In the genomic region with DNA sequence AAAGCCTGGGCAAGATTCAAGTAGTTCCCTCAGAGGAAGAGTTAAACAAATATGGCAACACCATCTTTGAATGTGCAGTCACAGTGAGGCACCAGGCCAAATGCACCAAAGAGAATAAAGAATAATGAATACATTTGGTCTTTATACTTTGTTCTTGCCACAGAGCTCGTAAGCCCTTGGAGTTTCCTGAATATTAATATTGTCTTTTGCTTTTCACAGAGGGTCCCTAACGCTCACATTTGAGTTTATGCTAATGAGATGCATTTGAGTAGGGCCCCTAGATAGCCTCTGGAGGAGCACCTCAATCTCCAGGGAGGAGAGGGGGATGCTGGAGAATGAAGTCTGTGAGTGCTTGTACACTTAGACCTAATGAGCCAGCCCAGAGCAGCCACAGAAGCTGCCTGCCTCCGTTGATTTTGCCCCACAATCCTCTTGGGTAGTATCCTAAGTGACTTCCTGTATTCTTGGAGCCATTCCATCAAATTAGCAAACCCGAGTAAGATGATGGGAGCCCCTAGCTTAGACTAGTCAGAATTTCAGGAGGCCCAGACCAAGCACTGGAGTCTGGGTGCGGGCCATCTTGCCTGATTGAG, we compare ENCODE assay signal across 19 mouse cellular contexts.
DNase-seq lines count a peak whose midpoint lies in the region; ATAC-seq lines count a peak whose summit lies in the region.
"Had no signal": no experiment of that assay in that cellular context is flagged by ENCODE, and none has a peak within 500 bp of the region (broad histone marks: within the 10 kb centered on the region; RNA-seq: fewer than 3 reads in every experiment).

No protein-coding gene starts in this region.

- 66% methylated on average over 5 of the region's 5 CpGs for WGBS in neural tube, embryonic 13.5 days
- 59% methylated on average over 5 of the region's 5 CpGs for WGBS in neural tube, embryonic 15.5 days
- 70% methylated on average over 5 of the region's 5 CpGs for WGBS in midbrain, embryonic 11.5 days

- peak overlapping the region; percentile 35 for H3K27ac ChIP-seq in neural tube, embryonic 13.5 days (replicated peaks)
- no peak overlapping the region for H3K27ac ChIP-seq in neural tube, embryonic 15.5 days (replicated peaks)
- H3K27ac ChIP-seq in midbrain, embryonic 11.5 days (ENCODE audit: low read depth, low read length), result peak overlapping the region; percentile 30
- H3K27ac ChIP-seq: heart, embryonic 13.5 days; kidney, postnatal 0 days; limb, embryonic 10.5 days; neural tube, embryonic 12.5 days; stomach, postnatal 0 days had no signal

- no peaks in the 10 kb centered on the region for H3K27me3 ChIP-seq in neural tube, embryonic 13.5 days
- H3K27me3 ChIP-seq in neural tube, embryonic 15.5 days (replicated peaks), result no peaks in the 10 kb centered on the region
- no peaks in the 10 kb centered on the region for H3K27me3 ChIP-seq in midbrain, embryonic 11.5 days (ENCODE audit: control insufficient read depth, insufficient read depth, low read length)
- H3K27me3 ChIP-seq: heart, embryonic 13.5 days; neural tube, embryonic 12.5 days had no signal

- H3K9me3 ChIP-seq in neural tube, embryonic 13.5 days, result no peaks in the 10 kb centered on the region; the same call in 1 of the 2 replicates
- H3K9me3 ChIP-seq in neural tube, embryonic 15.5 days (replicated peaks), result no peaks in the 10 kb centered on the region
- H3K9me3 ChIP-seq in midbrain, embryonic 11.5 days (ENCODE audit: control insufficient read depth, low read length), result no peaks in the 10 kb centered on the region
- H3K9me3 ChIP-seq: heart, embryonic 13.5 days; limb, embryonic 10.5 days; neural tube, embryonic 12.5 days had no signal

- no peak overlapping the region for H3K4me2 ChIP-seq in neural tube, embryonic 13.5 days
- H3K4me2 ChIP-seq in neural tube, embryonic 15.5 days, result no peak overlapping the region
- no peak overlapping the region for H3K4me2 ChIP-seq in midbrain, embryonic 11.5 days
- H3K4me2 ChIP-seq: heart, embryonic 13.5 days; neural tube, embryonic 12.5 days had no signal

- peaks cover 6% of the 10 kb centered on the region; the same call in 1 of the 2 replicates for H3K4me1 ChIP-seq in neural tube, embryonic 13.5 days (replicated peaks)
- H3K4me1 ChIP-seq in neural tube, embryonic 15.5 days, result 0 out of 2 replicates have a peak, but pooled peaks cover 10% of the 10 kb centered on the region
- H3K4me1 ChIP-seq in midbrain, embryonic 11.5 days (ENCODE audit: control insufficient read depth, insufficient read depth, low read length), result peaks cover 4% of the 10 kb centered on the region; the same call in 1 of the 2 replicates
- H3K4me1 ChIP-seq: heart, embryonic 13.5 days; limb, embryonic 10.5 days; neural tube, embryonic 12.5 days had no signal

- DNase-seq in heart, adult 11 months, result peak; percentile 72
- no peak for DNase-seq in heart, adult 9 months (ENCODE audit: low spot score in 2 of 2)
- DNase-seq in midbrain, embryonic 11.5 days (ENCODE audit: low spot score, missing footprints), result peak; percentile 79
- DNase-seq in left cerebral cortex, adult 18-20 months (ENCODE audit: low spot score in 2 of 2), result no peak
- DNase-seq in embryo, embryonic 11 days, result no peak
- no peak for DNase-seq in urinary bladder, postnatal 25 days (ENCODE audit: low spot score)
- DNase-seq: adrenal gland, postnatal 36 days; cerebellum, adult 18-20 months; cerebellum, postnatal 25 days; liver, postnatal 0 days; lung, postnatal 10 days; right cerebral cortex, postnatal 14 days had no signal

- no peaks in the 10 kb centered on the region for H3K36me3 ChIP-seq in neural tube, embryonic 13.5 days
- H3K36me3 ChIP-seq in neural tube, embryonic 15.5 days, result no peaks in the 10 kb centered on the region
- H3K36me3 ChIP-seq in midbrain, embryonic 11.5 days (ENCODE audit: control insufficient read depth, insufficient read depth, low read length), result no peaks in the 10 kb centered on the region
- H3K36me3 ChIP-seq: heart, embryonic 13.5 days; limb, embryonic 10.5 days; neural tube, embryonic 12.5 days had no signal

- H3K4me3 ChIP-seq in neural tube, embryonic 13.5 days, result no peak overlapping the region
- H3K4me3 ChIP-seq in neural tube, embryonic 15.5 days (replicated peaks), result no peak overlapping the region
- H3K4me3 ChIP-seq in midbrain, embryonic 11.5 days (ENCODE audit: low read depth, low read length), result no peak overlapping the region
- H3K4me3 ChIP-seq: heart, embryonic 13.5 days; limb, embryonic 10.5 days; neural tube, embryonic 12.5 days had no signal

- no peak for ATAC-seq in neural tube, embryonic 13.5 days (ENCODE audit: low read depth)
- ATAC-seq in neural tube, embryonic 15.5 days (ENCODE audit: low FRiP score), result no peak
- peak; percentile 52; the same call in 1 of the 2 replicates for ATAC-seq in midbrain, embryonic 11.5 days (ENCODE audit: low FRiP score)
- ATAC-seq: liver, postnatal 0 days had no signal

- H3K9ac ChIP-seq in neural tube, embryonic 13.5 days, result no peak overlapping the region
- H3K9ac ChIP-seq in neural tube, embryonic 15.5 days (replicated peaks), result no peak overlapping the region
- no peak overlapping the region for H3K9ac ChIP-seq in midbrain, embryonic 11.5 days (ENCODE audit: low read length)
- H3K9ac ChIP-seq: heart, embryonic 13.5 days; liver, postnatal 0 days; neural tube, embryonic 12.5 days had no signal

Comparison
In these comparisons a context has a peak if more than half of its experiments do, and no peak if none do; other contexts are left out.
1. DNase-seq: peak in heart, adult 11 months (single experiment) and midbrain, embryonic 11.5 days (single experiment); none in heart, adult 9 months (0 of 2), left cerebral cortex, adult 18-20 months (0 of 2), embryo, embryonic 11 days (single experiment) and urinary bladder, postnatal 25 days (single experiment).